Mouse (Mus musculus): ENCODE results near the gene Lce1e. TPM values are rescaled to one million over a fixed set of nuclear protein-coding genes. Genes with fewer than 3 reads are reported as not detected.

Lce1e gene
- total RNA-seq (2021), result not detected
- long read RNA-seq, experiment 1, result 0 reads
- long read RNA-seq, experiment 2, result 0 reads

- DNase-seq (ENCODE audit: low spot score in 2 of 2), result no peak
Observed at GRCm38 (mm10) chr3:92708974-92709373, at the start of gene Lce1e. Lce1e (minus strand) TSS chr3:92709074.

GRCm38 (mm10) chr3:92753197-92753596, 44.3 kb upstream of the Lce1e start:
- DNase-seq (ENCODE audit: low spot score in 2 of 2), result no peak

- DNase-seq (ENCODE audit: low spot score in 2 of 2), result no peak
Observed at GRCm38 (mm10) chr3:92752238-92752637, 43.4 kb upstream of the Lce1e start, which contains the start of gene Lce1g. Lce1g (minus strand) TSS chr3:92752338.

GRCm38 (mm10) chr3:92738996-92739395, 30.1 kb upstream of the Lce1e start, which contains the start of gene Gm38119:
Gm38119 (minus strand) TSS chr3:92739096.
- DNase-seq (ENCODE audit: low spot score in 2 of 2), result no peak

- no peak for DNase-seq (ENCODE audit: low spot score in 2 of 2)
Observed at GRCm38 (mm10) chr3:92722631-92723030, 13.8 kb upstream of the Lce1e start.

- DNase-seq (ENCODE audit: low spot score in 2 of 2), result no peak
Observed at GRCm38 (mm10) chr3:92720250-92720649, 11.4 kb upstream of the Lce1e start, which contains the start of gene Lce1f. Lce1f (minus strand) TSS chr3:92720350.

- no peak for DNase-seq (ENCODE audit: low spot score in 2 of 2)
Observed at GRCm38 (mm10) chr3:92715122-92715521, 6.2 kb upstream of the Lce1e start.

- no peak for DNase-seq (ENCODE audit: low spot score in 2 of 2)
Observed at GRCm38 (mm10) chr3:92694613-92695012, 14.3 kb downstream of the Lce1e start.

- no peak for DNase-seq (ENCODE audit: low spot score in 2 of 2)
Observed at GRCm38 (mm10) chr3:92691688-92692087, 17.2 kb downstream of the Lce1e start.

GRCm38 (mm10) chr3:92689154-92689553, 19.7 kb downstream of the Lce1e start:
- peak in 1 of 2 experiments; percentile 2 for DNase-seq (ENCODE audit: low spot score in 2 of 2)

GRCm38 (mm10) chr3:92687110-92687509, 21.8 kb downstream of the Lce1e start, which contains the start of gene Lce1d:
Lce1d (minus strand) TSS chr3:92687210.
- DNase-seq (ENCODE audit: low spot score in 2 of 2), result no peak

GRCm38 (mm10) chr3:92678947-92679346, 29.9 kb downstream of the Lce1e start, which contains the start of gene Lce1c:
Lce1c (plus strand) TSS chr3:92679247.
- DNase-seq (ENCODE audit: low spot score in 2 of 2), result no peak

GRCm38 (mm10) chr3:92670215-92670614, 38.7 kb downstream of the Lce1e start, which contains the start of gene Lce1a2:
Lce1a2 (minus strand) TSS chr3:92670315.
- no peak for DNase-seq (ENCODE audit: low spot score in 2 of 2)

Other genes with a start within 250 kb of the Lce1e start
- not detected for gene Sprr1a, start 223.2 kb downstream of the Lce1e start, total RNA-seq (2021)
- gene Sprr4, start 208.6 kb downstream of the Lce1e start, total RNA-seq (2021), result not detected
- not detected for gene 2310046K23Rik, start 174.6 kb downstream of the Lce1e start, total RNA-seq (2021)
- not detected for gene Ivl, start 135.3 kb downstream of the Lce1e start, total RNA-seq (2021)
- not detected for gene Smcp, start 120.1 kb downstream of the Lce1e start, total RNA-seq (2021)
- not detected for gene 2210017I01Rik, start 101.6 kb downstream of the Lce1e start, total RNA-seq (2021)
- gene Lce6a, start 87.4 kb downstream of the Lce1e start, total RNA-seq (2021), result not detected
- not detected for gene Lce1a1, start 60.8 kb downstream of the Lce1e start, total RNA-seq (2021)
- not detected for gene Lce1b, start 52.1 kb downstream of the Lce1e start, total RNA-seq (2021)
- not detected for gene Lce1a2, start 38.8 kb downstream of the Lce1e start, total RNA-seq (2021)
- not detected for gene Lce1c, start 29.8 kb downstream of the Lce1e start, total RNA-seq (2021)
- not detected for gene Lce1d, start 21.9 kb downstream of the Lce1e start, total RNA-seq (2021)
- not detected for gene Lce1f, start 11.3 kb upstream of the Lce1e start, total RNA-seq (2021)
- gene Gm38119, start 30.0 kb upstream of the Lce1e start, total RNA-seq (2021), result not detected
- gene Lce1g, start 43.3 kb upstream of the Lce1e start, total RNA-seq (2021), result not detected
- not detected for gene Lce1h, start 56.0 kb upstream of the Lce1e start, total RNA-seq (2021)
- not detected for gene Lce1i, start 69.8 kb upstream of the Lce1e start, total RNA-seq (2021)
- gene Lce1j, start 81.4 kb upstream of the Lce1e start, total RNA-seq (2021), result not detected
- gene Lce1k, start 98.8 kb upstream of the Lce1e start, total RNA-seq (2021), result not detected
- gene Kprp, start 118.2 kb upstream of the Lce1e start, total RNA-seq (2021), result not detected
- gene Lce1l, start 142.2 kb upstream of the Lce1e start, total RNA-seq (2021), result not detected
- gene 2310050C09Rik, start 161.1 kb upstream of the Lce1e start, total RNA-seq (2021), result not detected
- not detected for gene Lce3a, start 217.2 kb upstream of the Lce1e start, total RNA-seq (2021)
- not detected for gene Lce3b, start 223.9 kb upstream of the Lce1e start, total RNA-seq (2021)
- not detected for gene Lce3c, start 235.4 kb upstream of the Lce1e start, total RNA-seq (2021)
- gene Lce3d, start 248.3 kb upstream of the Lce1e start, total RNA-seq (2021), result not detected

All from layer of hippocampus, postnatal 14 days (tissue).